Mouse (Mus musculus) G1E (cell line): ENCODE measurements at regions not wholly inside any gene's neighbourhood (a gene's known extent, or its start where the extent isn't known, plus 50 kb on each side); places are given as distances from the start of the nearest gene placed in this dataset.

ENCODE experiments used
- ATAC-seq: 2 replicates; pipeline ENCODE4 v1.8.0; 2016; ENCODE audit warnings: mild to moderate bottlenecking; ENCODE audit not compliant: insufficient number of reproducible peaks, poor library complexity, low FRiP score, severe bottlenecking; ENCODE audit errors: extremely low read depth
- DNase-seq: peaks from one replicate; pipeline ENCODE4 v3.0.0; 2012; ENCODE audit warnings: low spot score
- H3K27me3 ChIP-seq: 2 replicates; pipeline ENCODE4 v1.6.1; 2012; ENCODE audit warnings: mild to moderate bottlenecking, low read length, inconsistent platforms; ENCODE audit not compliant: insufficient read depth
- H3K36me3 ChIP-seq: replicated peaks from 2 replicates; pipeline ENCODE3; 2012; ENCODE audit warnings: mild to moderate bottlenecking, inconsistent platforms
- H3K4me1 ChIP-seq: 2 replicates; pipeline ENCODE4 v1.6.1; 2012; ENCODE audit warnings: low read depth, low read length, inconsistent platforms, mixed read lengths; ENCODE audit not compliant: insufficient read depth
- H3K4me3 ChIP-seq: 2 replicates; pipeline ENCODE4 v1.5.1; 2012; ENCODE audit warnings: low read depth, mild to moderate bottlenecking, inconsistent platforms, low read length, moderate library complexity, mixed read lengths
- H3K9me3 ChIP-seq: replicated peaks from 2 replicates; pipeline ENCODE4 v1.6.1; 2012; ENCODE audit warnings: inconsistent platforms
- CTCF ChIP-seq: IDR thresholded peaks from 2 replicates; pipeline ENCODE4 v1.5.1; 2012; ENCODE audit warnings: low read depth, low read length, inconsistent platforms, mixed read lengths
- GATA1 ChIP-seq: IDR thresholded peaks from 2 replicates; pipeline ENCODE4 v1.6.1; 2012; ENCODE audit warnings: borderline replicate concordance, low read length, inconsistent platforms, mixed read lengths
- GATA2 ChIP-seq: IDR thresholded peaks from 2 replicates; pipeline ENCODE4 v1.6.1; 2012; ENCODE audit warnings: low read depth, low read length, inconsistent platforms, borderline replicate concordance
- POLR2AphosphoS5 ChIP-seq: IDR thresholded peaks from 2 replicates; pipeline ENCODE4 v1.6.1; 2012; ENCODE audit warnings: low read depth, low read length, inconsistent platforms; ENCODE audit not compliant: insufficient replicate concordance
- TAL1 ChIP-seq: conservative IDR thresholded peaks from 2 replicates; pipeline ENCODE4 v1.6.1; 2012; ENCODE audit warnings: low read depth, low read length, inconsistent platforms, mixed read lengths

DNA sequence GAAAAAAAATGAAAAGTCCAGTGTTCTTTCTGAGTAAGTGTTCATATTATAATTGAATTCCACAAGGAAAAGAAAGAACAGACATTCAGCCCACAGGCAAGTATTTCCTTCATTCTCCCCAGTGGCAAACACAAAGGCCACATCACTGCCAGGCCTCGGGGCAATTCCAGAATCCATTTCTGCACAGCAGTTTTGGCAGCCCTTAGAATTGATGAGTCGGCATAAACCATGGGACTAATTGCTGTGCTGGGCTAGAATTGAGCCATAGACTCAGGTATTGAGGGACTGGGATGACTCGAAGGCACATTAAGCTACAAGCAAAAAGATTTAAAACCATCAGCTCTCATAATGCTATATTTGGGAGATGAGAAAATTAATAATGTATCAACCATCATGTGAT is 569.3 kb downstream of the Actr3 start:
- Histone ChIP-seq H3K9me3 (peaks cover 22% of the 10 kb centered on the region), H3K4me3 (no peak overlapping the region), H3K27me3 (no peaks in the 10 kb centered on the region), H3K4me1 (no peaks in the 10 kb centered on the region), H3K36me3 (no peaks in the 10 kb centered on the region)
- TF ChIP-seq TAL1 (no peak), POLR2AphosphoS5 (no peak), CTCF (no peak), GATA2 (no peak), GATA1 (no peak)
- DNase-seq (no peak), ATAC-seq (no peak)

DNA sequence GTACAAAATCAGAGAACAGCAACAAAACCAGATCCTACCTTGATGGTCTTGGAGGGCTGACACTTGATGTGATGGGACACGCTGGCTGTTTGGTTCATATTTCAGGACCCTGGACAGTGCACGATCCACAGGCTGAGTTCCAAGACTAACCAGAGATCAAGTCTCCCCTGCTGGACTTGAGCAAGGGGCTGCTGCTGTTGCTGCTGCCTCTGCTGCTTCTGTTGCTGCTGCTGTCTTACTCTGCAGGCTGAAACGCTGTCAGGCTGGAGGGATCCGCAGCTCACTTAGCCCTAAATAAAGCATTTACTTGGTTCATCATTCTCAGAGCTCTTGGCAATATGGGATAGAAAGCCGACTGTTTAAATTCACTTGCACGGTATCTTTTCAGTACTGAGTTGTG is 589.8 kb downstream of the Actr3 start:
- Histone ChIP-seq H3K4me3 (no peak overlapping the region), H3K4me1 (no peaks in the 10 kb centered on the region), H3K27me3 (no peaks in the 10 kb centered on the region), H3K9me3 (peaks cover 14% of the 10 kb centered on the region), H3K36me3 (no peaks in the 10 kb centered on the region)
- no peak for DNase-seq
- no peak for ATAC-seq
- TF ChIP-seq CTCF (no peak), TAL1 (no peak)

DNA sequence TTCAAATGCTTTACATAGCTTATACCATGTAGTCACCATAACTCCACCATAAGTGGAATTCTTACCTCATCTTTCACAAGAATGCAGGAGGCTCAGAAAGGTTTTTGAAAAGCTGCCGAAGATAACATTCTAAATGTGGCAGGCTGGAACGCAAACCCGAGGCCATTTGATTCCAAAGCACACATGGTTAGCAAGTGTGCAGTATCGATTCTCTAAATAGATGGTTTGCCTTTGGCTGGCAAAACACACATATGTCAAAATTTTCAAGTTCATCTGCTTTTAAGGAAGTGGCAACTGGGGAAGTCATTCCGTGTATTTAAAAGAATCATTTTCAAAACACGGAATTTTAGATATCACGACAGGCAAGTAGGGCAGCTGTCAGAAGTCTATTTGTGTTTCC is 609.8 kb downstream of the Actr3 start:
- DNase-seq (no peak), ATAC-seq (no peak)
- peaks cover 2% of the 10 kb centered on the region; the same call in 1 of the 2 replicates for H3K9me3 ChIP-seq
- no peaks in the 10 kb centered on the region for H3K36me3 ChIP-seq
- no peak overlapping the region for H3K4me3 ChIP-seq
- no peaks in the 10 kb centered on the region for H3K27me3 ChIP-seq
- no peak for TF ChIP-seq GATA1
- no peak for TF ChIP-seq POLR2AphosphoS5
- TF ChIP-seq TAL1 = no peak
- no peak for TF ChIP-seq GATA2
- TF ChIP-seq CTCF = no peak
- H3K4me1 ChIP-seq = no peaks in the 10 kb centered on the region

DNA sequence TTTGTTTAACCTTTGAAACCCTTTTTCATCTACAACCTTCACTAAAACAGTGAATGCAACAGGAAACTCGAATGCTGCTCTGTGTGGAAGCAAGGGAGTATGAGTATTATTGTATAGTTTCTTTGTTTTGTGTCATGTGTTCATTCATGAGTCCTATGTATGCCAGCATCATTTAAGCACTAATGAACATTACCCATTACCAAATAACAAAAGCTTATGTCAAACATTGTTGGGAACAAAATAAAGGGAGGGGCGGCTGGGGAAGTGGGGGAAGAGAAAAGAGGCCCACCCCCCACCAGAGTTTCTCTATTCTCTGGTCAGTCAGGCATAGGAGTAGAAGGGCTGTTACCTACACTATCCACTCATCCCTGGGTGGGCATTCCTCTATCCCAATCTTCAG is 642.5 kb downstream of the Actr3 start:
- no peak overlapping the region for H3K4me3 ChIP-seq
- H3K9me3 ChIP-seq = peaks cover 7% of the 10 kb centered on the region; the same call in 1 of the 2 replicates
- TF ChIP-seq GATA1 (no peak), GATA2 (no peak), POLR2AphosphoS5 (no peak), CTCF (no peak), TAL1 (no peak)
- H3K27me3 ChIP-seq = no peaks in the 10 kb centered on the region
- DNase-seq (no peak), ATAC-seq (no peak)
- H3K4me1 ChIP-seq = no peaks in the 10 kb centered on the region
- no peaks in the 10 kb centered on the region for H3K36me3 ChIP-seq

DNA sequence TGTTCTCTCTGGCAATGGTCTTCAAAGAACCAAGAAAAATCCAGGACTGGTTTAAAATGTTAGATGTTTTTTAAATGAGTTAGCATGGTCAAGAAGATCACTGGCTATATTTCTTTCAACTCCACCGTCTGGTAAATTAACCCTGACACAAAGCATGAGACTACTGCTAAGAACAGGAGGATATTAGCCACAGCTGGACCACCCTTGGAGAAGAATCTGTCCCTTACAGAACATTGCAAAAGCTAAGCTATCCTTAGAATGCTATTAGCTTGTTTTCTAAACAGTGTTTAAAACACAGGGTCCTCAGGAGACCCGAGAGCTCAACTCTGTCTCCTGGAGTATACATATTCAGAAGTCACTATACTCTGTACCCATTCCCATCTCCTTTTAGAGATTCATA is 644.9 kb downstream of the Actr3 start:
- H3K36me3 ChIP-seq = no peaks in the 10 kb centered on the region
- H3K9me3 ChIP-seq = peaks cover 7% of the 10 kb centered on the region; the same call in 1 of the 2 replicates
- no peak for DNase-seq
- no peaks in the 10 kb centered on the region for H3K27me3 ChIP-seq
- no peak overlapping the region for H3K4me3 ChIP-seq
- no peaks in the 10 kb centered on the region for H3K4me1 ChIP-seq
- ATAC-seq = no peak
- TF ChIP-seq GATA1 (no peak), GATA2 (no peak), CTCF (no peak), TAL1 (no peak), POLR2AphosphoS5 (no peak)

DNA sequence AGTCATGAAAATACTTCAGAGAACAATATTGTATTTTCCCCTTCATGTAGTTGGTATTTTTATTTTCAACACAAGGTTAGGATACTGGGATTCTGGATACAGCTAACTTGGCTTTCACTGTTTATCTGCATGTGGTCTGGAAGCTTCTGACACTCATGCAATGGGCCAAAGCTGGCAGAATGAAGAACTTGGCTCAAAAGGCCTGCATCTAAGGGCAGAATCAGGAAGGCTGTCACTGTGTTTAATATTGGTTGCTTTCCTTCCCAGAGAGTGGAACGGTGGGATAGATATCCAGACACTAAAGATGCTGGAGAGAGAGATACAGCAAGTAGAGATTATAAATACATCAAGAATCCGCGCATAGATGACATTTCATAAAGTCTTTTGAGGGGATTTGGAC is 645.4 kb downstream of the Actr3 start:
- Histone ChIP-seq H3K27me3 (no peaks in the 10 kb centered on the region), H3K36me3 (no peaks in the 10 kb centered on the region), H3K9me3 (peaks cover 7% of the 10 kb centered on the region; the same call in 1 of the 2 replicates), H3K4me1 (no peaks in the 10 kb centered on the region), H3K4me3 (no peak overlapping the region)
- no peak for TF ChIP-seq TAL1
- TF ChIP-seq GATA1 = no peak
- no peak for TF ChIP-seq CTCF
- TF ChIP-seq GATA2 = no peak
- TF ChIP-seq POLR2AphosphoS5 = no peak
- no peak for DNase-seq
- ATAC-seq = no peak

DNA sequence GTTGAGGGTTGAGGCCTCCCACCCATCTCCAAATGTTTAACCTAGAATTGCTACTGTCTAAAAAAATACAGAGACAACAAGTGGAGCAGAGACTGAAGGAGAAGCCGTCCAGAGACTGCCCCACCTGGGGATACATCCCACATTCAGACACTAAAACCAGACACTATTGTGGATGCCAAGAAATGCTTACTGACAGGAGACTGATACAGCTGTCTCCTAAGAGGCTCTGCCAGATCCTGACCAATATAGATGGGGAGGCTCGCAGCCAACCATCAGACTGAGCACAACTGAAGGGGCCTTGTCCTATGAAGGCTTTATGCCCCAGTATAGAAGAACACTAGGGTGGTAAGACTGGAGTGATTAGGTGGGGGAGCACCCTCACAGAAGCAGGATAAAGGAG is 652.5 kb downstream of the Actr3 start:
- no peak overlapping the region for H3K4me3 ChIP-seq
- H3K27me3 ChIP-seq = no peaks in the 10 kb centered on the region
- ATAC-seq = no peak
- TF ChIP-seq CTCF = no peak
- TF ChIP-seq GATA1 = no peak
- no peak for TF ChIP-seq GATA2
- TF ChIP-seq TAL1 = no peak
- no peak for TF ChIP-seq POLR2AphosphoS5
- no peaks in the 10 kb centered on the region for H3K4me1 ChIP-seq
- DNase-seq = no peak
- H3K36me3 ChIP-seq = no peaks in the 10 kb centered on the region
- peaks cover 5% of the 10 kb centered on the region for H3K9me3 ChIP-seq
